Mouse (Mus musculus): Measurements from ENCODE around the gene Olfr270.

- TF ChIP-seq POLR2A (IDR thresholded peaks at IDR 0.05; ENCODE audit: borderline replicate concordance, extremely low read depth, low read depth, low read length) (no peak), CTCF (IDR thresholded peaks at IDR 0.05; ENCODE audit: insufficient read depth, low read length) (no peak)
Measured at GRCm38 (mm10) chr4:52999449-52999848, 35.1 kb downstream of the Olfr270 start.

Measured in lung, adult 2 months (tissue).